Mouse (Mus musculus): ENCODE data around the gene Nup50. TPM values are rescaled to one million over a fixed set of nuclear protein-coding genes. Genes with fewer than 3 reads are reported as not detected.

Nup50 gene
- polyA plus RNA-seq, 1 experiment from 2014 or later, result 15.2 TPM

DNA sequence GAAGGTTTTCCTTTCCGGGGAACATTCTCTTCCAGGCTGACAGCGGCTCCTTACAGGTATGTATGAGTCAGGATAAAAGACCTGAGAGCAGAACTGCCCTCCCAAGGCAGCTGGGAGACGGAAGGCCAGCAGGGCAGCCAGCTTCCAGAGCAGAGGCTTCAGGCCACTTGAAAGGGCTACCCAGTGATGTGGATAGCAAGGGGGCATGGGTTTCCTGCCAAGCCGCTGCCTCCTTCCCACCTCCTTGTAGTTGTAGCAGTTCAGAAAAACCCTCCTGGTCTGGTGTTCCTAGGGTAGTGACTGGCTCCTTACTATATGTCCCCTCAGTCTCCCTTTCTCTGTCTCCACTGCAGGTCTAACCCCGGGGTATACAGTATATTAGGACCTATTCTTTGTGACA lies 21.1 kb downstream of the Nup50 start:
- ATAC-seq, result no peak
- Histone ChIP-seq H3K36me3 (replicated peaks; ENCODE audit: insufficient read depth, low read length) (peaks cover 38% of the 10 kb centered on the region), H3K4me2 (ENCODE audit: low read depth, low read length) (no peak overlapping the region), H3K9ac (replicated peaks) (no peak overlapping the region), H3K27me3 (ENCODE audit: insufficient read depth, low read length) (no peaks in the 10 kb centered on the region), H3K27ac (ENCODE audit: low read depth) (no peak overlapping the region), H3K9me3 (ENCODE audit: low read length) (no peaks in the 10 kb centered on the region), H3K4me1 (ENCODE audit: insufficient read depth) (no peaks in the 10 kb centered on the region), H3K4me3 (ENCODE audit: low read depth, low read length) (no peak overlapping the region)
- TF ChIP-seq CTCF (IDR thresholded peaks at IDR 0.05; ENCODE audit: low read depth) (no peak), EP300 (IDR thresholded peaks at IDR 0.05; ENCODE audit: low read depth) (no peak)
- DNase-seq, result no peak
- 82% methylated on average over 5 of the region's 5 CpGs for WGBS (ENCODE audit: insufficient replicate concordance)

DNA sequence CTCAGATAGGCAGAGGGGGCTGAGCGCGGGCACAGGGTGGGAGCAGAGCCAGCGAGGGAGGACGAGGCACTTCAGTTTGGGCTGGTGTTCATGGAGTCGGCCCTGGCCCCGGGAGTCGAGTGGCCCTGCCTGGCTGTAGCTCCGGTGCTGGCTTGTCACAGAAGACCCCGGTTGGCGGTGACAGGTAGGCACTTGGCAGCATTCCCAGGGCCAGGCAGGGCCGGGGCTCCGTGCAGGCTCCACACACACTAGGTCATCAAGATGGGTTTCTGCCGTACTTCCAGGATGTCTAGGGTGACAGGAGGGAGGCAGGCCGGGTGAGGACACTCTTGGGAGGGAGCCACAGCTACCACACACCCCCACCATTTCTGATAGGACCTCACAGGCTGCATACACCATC lies 25.8 kb downstream of the Nup50 start:
- Histone ChIP-seq H3K4me1 (ENCODE audit: insufficient read depth) (no peaks in the 10 kb centered on the region), H3K27me3 (ENCODE audit: insufficient read depth, low read length) (no peaks in the 10 kb centered on the region), H3K4me2 (ENCODE audit: low read depth, low read length) (no peak overlapping the region), H3K4me3 (ENCODE audit: low read depth, low read length) (no peak overlapping the region), H3K27ac (ENCODE audit: low read depth) (no peak overlapping the region), H3K9me3 (ENCODE audit: low read length) (no peaks in the 10 kb centered on the region), H3K9ac (replicated peaks) (no peak overlapping the region), H3K36me3 (replicated peaks; ENCODE audit: insufficient read depth, low read length) (peaks cover 13% of the 10 kb centered on the region)
- no peak for ATAC-seq
- WGBS (ENCODE audit: insufficient replicate concordance), result 90% methylated on average over 14 of the region's 14 CpGs
- no peak for TF ChIP-seq CTCF (IDR thresholded peaks at IDR 0.05; ENCODE audit: low read depth)
- no peak for TF ChIP-seq EP300 (IDR thresholded peaks at IDR 0.05; ENCODE audit: low read depth)
- DNase-seq, result no peak

DNA sequence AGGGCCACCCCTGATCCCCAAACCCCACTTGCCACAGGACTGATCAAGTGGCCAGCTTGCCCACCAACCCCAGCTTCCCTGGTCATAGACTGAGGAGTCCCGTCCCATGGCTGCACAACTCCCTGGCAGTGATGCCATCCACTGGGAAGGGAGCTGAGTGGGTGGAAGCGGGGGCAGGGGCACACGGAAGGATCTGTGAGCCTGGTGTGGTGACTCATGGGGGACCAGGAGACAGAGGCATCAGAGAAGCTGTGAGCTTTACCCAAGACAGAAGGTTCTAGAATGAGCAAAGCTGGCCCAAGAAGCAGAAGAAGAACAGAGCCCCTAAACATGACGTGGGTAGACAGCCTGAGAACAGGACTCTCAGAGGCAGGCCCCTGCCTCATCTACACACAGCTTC lies 26.8 kb downstream of the Nup50 start:
- Histone ChIP-seq H3K27me3 (ENCODE audit: insufficient read depth, low read length) (no peaks in the 10 kb centered on the region), H3K27ac (ENCODE audit: low read depth) (no peak overlapping the region), H3K9ac (replicated peaks) (no peak overlapping the region), H3K36me3 (replicated peaks; ENCODE audit: insufficient read depth, low read length) (peaks cover 13% of the 10 kb centered on the region), H3K4me1 (ENCODE audit: insufficient read depth) (no peaks in the 10 kb centered on the region), H3K4me3 (ENCODE audit: low read depth, low read length) (no peak overlapping the region), H3K4me2 (ENCODE audit: low read depth, low read length) (no peak overlapping the region), H3K9me3 (ENCODE audit: low read length) (no peaks in the 10 kb centered on the region)
- no peak for DNase-seq
- WGBS (ENCODE audit: insufficient replicate concordance), result 81% methylated on average over 4 of the region's 4 CpGs
- ATAC-seq, result no peak
- TF ChIP-seq CTCF (IDR thresholded peaks at IDR 0.05; ENCODE audit: low read depth) (no peak), EP300 (IDR thresholded peaks at IDR 0.05; ENCODE audit: low read depth) (no peak)

DNA sequence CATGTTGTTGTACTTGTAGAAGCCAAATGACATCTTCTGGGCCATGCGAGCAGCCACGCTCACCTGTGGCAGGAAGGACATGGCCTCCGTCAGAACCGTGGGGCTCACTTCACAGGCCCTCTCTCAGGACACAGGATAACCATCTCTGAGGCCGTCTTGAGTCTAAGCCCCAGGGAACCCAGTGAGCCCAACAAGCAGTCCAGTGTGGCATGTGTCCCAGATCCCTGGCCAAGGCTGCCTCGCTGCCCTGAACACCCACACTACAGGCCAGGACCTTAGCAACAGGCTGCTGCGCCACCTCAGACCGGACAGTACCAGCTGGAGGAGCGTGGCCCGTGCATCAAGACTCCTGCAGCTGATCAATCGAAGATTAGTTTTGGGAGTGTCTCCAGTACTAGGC lies 30.0 kb downstream of the Nup50 start:
- Histone ChIP-seq H3K4me3 (ENCODE audit: low read depth, low read length) (no peak overlapping the region), H3K27ac (ENCODE audit: low read depth) (no peak overlapping the region), H3K9ac (replicated peaks) (no peak overlapping the region), H3K4me2 (ENCODE audit: low read depth, low read length) (no peak overlapping the region), H3K36me3 (replicated peaks; ENCODE audit: insufficient read depth, low read length) (peaks cover 18% of the 10 kb centered on the region), H3K9me3 (ENCODE audit: low read length) (no peaks in the 10 kb centered on the region), H3K27me3 (ENCODE audit: insufficient read depth, low read length) (no peaks in the 10 kb centered on the region), H3K4me1 (ENCODE audit: insufficient read depth) (no peaks in the 10 kb centered on the region)
- DNase-seq (no peak), ATAC-seq (no peak)
- 88% methylated on average over 11 of the region's 11 CpGs for WGBS (ENCODE audit: insufficient replicate concordance)
- TF ChIP-seq CTCF (IDR thresholded peaks at IDR 0.05; ENCODE audit: low read depth), result no peak
- no peak for TF ChIP-seq EP300 (IDR thresholded peaks at IDR 0.05; ENCODE audit: low read depth)

DNA sequence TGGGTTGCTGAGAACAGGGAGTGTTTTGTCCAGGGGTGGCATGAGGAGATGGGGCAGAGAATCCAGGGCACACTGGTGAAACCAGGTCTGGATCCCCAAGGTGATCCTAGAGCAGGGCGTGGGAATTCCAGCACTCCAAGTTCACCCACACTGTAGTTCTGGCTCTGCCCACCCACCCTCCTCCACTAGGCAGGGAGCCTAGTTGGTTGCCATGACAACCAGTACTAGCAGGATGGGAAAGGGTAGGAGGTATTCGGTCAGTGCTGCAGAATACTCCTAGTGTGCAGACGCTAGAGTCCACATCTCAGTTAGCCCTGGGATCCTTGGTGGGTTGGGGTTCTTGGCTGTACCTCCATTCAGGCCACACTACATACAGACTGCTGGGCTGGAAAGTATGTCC lies 34.6 kb downstream of the Nup50 start:
- Histone ChIP-seq H3K9me3 (ENCODE audit: low read length) (no peaks in the 10 kb centered on the region), H3K4me2 (ENCODE audit: low read depth, low read length) (no peak overlapping the region), H3K9ac (replicated peaks) (no peak overlapping the region), H3K36me3 (replicated peaks; ENCODE audit: insufficient read depth, low read length) (peaks cover 10% of the 10 kb centered on the region), H3K27me3 (ENCODE audit: insufficient read depth, low read length) (no peaks in the 10 kb centered on the region), H3K4me3 (ENCODE audit: low read depth, low read length) (no peak overlapping the region), H3K27ac (ENCODE audit: low read depth) (no peak overlapping the region), H3K4me1 (ENCODE audit: insufficient read depth) (no peaks in the 10 kb centered on the region)
- WGBS (ENCODE audit: insufficient replicate concordance), result 74% methylated on average over 3 of the region's 3 CpGs
- TF ChIP-seq CTCF (IDR thresholded peaks at IDR 0.05; ENCODE audit: low read depth) (no peak), EP300 (IDR thresholded peaks at IDR 0.05; ENCODE audit: low read depth) (no peak)
- DNase-seq, result no peak
- ATAC-seq, result no peak

DNA sequence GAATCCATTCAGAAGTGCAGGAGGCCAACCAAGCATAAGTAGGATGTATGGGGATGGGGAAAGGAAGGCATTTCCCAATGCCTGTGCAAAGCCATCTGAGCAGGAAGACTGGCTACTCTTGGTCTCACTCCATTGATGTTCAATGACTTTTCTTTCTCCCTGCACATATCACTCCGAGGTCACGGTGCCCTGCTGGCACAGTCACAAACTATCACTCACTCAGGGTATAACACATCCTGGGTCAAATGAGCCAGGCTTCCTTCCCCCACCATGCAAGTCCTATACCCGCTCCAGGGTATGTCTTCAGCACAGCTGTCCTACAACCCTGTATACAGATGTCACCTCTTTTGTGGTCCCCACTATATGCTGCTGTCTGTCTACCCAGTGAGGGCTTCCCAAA lies 35.1 kb downstream of the Nup50 start:
- Histone ChIP-seq H3K36me3 (replicated peaks; ENCODE audit: insufficient read depth, low read length) (peaks cover 10% of the 10 kb centered on the region), H3K4me3 (ENCODE audit: low read depth, low read length) (no peak overlapping the region), H3K4me1 (ENCODE audit: insufficient read depth) (no peaks in the 10 kb centered on the region), H3K27ac (ENCODE audit: low read depth) (no peak overlapping the region), H3K4me2 (ENCODE audit: low read depth, low read length) (no peak overlapping the region), H3K9ac (replicated peaks) (no peak overlapping the region), H3K9me3 (ENCODE audit: low read length) (no peaks in the 10 kb centered on the region), H3K27me3 (ENCODE audit: insufficient read depth, low read length) (no peaks in the 10 kb centered on the region)
- DNase-seq, result no peak
- TF ChIP-seq EP300 (IDR thresholded peaks at IDR 0.05; ENCODE audit: low read depth), result no peak
- no peak for TF ChIP-seq CTCF (IDR thresholded peaks at IDR 0.05; ENCODE audit: low read depth)
- WGBS (ENCODE audit: insufficient replicate concordance), result 77% methylated on average over 3 of the region's 3 CpGs
- no peak for ATAC-seq

DNA sequence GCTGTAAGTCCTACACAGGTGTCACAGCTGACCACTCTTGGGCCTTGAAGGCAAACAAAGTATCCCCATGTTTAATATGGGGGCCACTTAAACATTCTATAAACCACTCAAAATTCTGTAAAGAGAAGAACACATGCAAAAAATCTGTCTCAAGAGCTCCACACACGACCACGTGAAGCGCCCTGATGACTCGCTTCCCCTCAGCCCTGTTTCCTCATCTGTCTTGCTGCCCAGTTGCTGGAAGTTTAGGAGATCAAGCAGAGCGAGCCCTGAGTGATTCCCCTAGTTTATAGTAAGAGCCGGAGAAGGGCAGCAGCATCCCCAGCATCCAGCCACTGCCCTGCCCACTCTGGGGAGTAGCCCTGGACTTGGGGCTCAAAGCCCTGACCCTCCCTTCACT lies 36.7 kb downstream of the Nup50 start:
- Histone ChIP-seq H3K9ac (replicated peaks) (no peak overlapping the region), H3K4me3 (ENCODE audit: low read depth, low read length) (no peak overlapping the region), H3K36me3 (replicated peaks; ENCODE audit: insufficient read depth, low read length) (0 out of 2 replicates have a peak, but pooled peaks cover 5% of the 10 kb centered on the region), H3K27me3 (ENCODE audit: insufficient read depth, low read length) (no peaks in the 10 kb centered on the region), H3K27ac (ENCODE audit: low read depth) (no peak overlapping the region), H3K9me3 (ENCODE audit: low read length) (no peaks in the 10 kb centered on the region), H3K4me1 (ENCODE audit: insufficient read depth) (no peaks in the 10 kb centered on the region), H3K4me2 (ENCODE audit: low read depth, low read length) (no peak overlapping the region)
- ATAC-seq (no peak), DNase-seq (no peak)
- WGBS (ENCODE audit: insufficient replicate concordance), result 65% methylated on average over 6 of the region's 6 CpGs
- TF ChIP-seq EP300 (IDR thresholded peaks at IDR 0.05; ENCODE audit: low read depth) (no peak), CTCF (IDR thresholded peaks at IDR 0.05; ENCODE audit: low read depth) (no peak)
